Mouse (Mus musculus) embryo, embryonic 11 days (tissue): ENCODE measurements around the gene Enox1.
"Not testable (repeated sequence)": the region's sequence is repeated elsewhere in the genome, so short reads cannot be mapped to it uniquely, and the experiment has no call there.

Experiments used
- DNase-seq: peaks from one replicate; pipeline ENCODE4 v3.0.0-alpha.2; 2015

Gene Enox1

DNA sequence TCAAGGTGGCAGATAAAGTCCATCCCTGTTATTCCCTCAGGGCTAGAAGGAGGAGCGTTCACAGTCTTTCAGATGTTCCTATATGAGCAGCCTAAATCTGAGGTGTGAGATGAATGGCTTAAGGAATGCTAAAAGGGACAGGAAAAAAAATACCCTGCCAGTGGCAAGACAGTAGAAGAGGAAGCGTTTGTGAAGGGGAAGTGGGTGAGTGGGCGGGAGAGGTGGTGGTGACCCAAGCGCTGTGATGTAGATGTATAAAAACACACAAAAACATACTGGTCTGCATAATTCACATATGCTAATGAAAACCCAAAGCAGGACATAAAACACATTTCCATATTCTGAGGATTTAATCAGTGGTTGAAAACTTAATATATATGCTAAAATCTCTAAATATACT, 367.7 kb downstream of the Enox1 start:
- no peak for DNase-seq

- no peak for DNase-seq
Observed at GRCm38 (mm10) chr14:77526262-77526661, 369.7 kb downstream of the Enox1 start.

- no peak for DNase-seq
Observed at GRCm38 (mm10) chr14:77529201-77529600, 372.6 kb downstream of the Enox1 start.

DNA sequence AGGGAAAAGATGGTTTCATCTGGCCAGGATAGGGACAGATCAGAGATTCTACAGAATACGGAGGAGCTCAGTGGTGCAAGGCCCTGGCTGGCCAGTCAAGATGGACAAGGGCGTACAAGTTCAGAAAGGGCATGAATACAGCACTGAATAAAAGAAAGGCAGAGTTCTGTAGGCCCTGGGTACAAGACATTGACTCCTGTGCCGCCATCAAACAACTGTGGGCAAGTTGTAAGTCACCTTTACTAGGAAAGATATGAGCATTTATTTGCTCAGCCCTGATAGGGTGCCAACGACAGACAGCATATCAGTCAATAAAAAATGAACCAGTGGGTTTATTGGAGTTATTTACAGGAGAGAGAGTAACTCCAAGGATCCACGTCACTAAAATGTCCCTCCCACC, 373.1 kb downstream of the Enox1 start:
- DNase-seq, result no peak

GRCm38 (mm10) chr14:77533638-77534037, 377.1 kb downstream of the Enox1 start:
- DNase-seq, result peak; percentile 14

DNA sequence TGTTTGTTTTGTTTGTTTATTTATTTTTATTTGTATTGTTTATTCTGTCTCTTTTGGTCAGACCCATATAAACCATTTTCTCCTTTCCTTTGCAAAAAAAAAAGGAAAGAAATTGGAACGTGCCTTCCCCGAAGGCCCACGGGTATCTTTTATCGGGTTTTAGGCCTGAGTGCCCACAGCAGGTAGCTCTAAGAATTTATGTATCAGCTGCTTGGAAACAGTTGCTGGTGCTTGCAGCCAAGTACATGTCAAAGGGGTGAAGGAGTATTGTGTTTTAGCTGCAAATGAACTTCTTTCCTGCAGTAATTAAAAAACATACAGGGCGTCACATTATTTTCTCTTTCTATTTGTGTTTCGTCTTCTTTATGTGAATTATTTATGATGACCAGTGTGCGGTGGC, 377.6 kb downstream of the Enox1 start:
- no peak for DNase-seq

DNA sequence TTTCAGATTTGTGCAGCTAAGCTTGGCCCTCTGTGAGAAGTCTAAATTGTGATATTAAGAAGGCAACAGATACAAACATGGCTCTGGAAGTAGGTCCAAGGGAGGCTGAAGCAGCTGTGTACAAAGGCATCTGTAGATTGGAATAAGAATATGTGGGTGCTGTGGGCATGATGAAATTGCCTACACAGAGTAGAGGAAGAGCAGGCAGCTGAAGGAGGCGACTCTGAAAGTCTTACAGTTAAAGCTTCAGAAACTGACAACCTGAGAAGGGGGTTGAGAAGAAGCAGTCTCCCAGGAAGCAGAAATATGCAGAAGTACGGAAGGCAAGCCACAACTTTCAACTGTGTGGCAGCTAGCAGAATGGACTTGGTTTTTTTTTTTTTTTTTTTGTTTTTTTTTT, 380.0 kb downstream of the Enox1 start:
- DNase-seq, result no peak

DNA sequence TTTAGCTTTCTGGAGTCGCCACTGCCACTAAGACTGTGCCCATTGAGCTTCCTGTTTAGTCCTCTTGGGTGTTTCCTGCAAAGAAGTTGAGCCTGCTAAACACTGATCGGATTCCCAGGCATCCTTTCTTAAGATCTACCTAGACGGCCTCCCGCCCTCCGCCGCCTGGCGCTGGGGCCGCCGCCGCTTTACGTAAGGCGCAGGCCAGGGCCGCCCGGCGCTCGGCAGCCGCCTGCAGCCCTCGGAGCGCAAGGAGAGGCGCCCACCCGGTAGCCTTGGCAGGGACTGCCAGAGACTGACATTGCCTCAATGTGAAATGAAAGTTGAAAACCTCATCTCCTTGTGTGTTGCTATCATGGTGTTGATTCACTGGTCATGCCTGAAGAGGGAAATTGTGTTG, 383.0 kb downstream of the Enox1 start:
- DNase-seq, result not testable (repeated sequence)

DNA sequence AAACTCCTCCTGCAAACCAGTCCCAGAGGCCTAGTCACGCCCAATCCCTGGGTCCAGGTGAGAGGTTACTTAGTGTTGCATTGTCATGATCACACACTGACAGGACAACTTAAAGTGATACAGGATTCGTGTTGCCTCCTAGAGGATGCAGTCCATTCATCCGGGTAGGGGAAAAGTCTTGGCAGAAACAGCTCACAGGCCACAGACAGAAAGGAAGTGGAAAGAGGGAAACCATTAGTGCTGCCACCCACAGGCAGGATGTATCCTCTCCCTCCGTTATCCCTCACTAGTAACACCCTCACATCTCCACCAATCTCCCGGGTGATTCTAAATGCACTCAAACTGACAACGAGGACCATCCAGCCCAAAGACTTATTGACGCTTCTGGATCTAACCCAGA, 385.4 kb downstream of the Enox1 start:
- DNase-seq, result no peak

DNA sequence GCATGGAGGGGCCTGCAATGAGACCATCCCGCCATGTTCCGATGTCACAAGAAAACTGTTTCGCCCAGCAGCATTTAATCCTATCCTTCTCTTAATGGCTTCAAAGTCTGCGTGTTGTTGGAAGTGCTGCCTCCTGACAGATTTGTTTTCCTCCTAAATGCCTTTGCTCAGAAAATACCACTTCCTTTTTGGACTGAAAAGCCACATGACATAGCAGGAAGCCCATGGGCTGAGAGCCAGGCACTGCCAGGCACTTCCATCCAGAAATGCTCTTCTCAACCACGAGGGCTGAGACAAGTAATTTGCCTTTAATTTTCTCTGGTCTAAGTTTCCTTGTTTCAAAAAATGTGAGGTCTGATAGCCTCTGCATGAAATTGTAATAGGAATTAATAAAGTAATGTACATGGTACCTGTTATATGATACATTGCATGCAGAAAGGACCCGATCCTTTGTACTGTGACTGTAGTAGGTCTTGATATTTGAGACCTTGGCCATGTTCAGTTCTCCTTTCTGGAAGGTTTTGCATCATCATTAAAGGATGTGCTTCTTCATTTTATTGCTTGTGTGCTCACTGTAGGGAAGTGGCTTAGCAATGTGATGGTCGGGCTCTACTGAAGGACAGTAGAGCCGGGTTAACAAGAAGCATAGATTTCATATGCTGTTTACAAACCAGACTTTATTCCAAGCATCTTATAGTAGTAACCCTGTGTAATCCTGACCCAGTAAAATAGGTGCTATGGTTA, 390.1 kb downstream of the Enox1 start:
- no peak for DNase-seq

DNA sequence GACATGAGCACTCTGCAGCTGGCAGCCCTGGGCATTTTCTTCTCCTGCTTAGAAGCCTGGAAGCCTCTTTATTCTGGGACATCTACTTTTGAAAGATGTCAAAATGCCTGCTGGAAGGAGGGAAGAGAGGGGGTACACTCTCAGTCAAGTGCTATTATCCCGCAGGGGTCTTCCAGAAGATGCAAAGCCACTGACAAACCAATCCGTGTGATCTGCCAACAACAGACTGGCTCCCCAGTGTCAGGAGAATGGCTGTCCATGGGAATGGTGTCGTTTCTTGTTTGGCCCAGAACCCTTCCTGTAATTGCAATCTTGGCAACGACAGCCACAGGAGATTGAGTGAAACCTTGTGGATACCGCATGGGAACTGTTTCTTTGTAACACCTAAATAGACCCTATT, 390.8 kb downstream of the Enox1 start:
- DNase-seq, result no peak

DNA sequence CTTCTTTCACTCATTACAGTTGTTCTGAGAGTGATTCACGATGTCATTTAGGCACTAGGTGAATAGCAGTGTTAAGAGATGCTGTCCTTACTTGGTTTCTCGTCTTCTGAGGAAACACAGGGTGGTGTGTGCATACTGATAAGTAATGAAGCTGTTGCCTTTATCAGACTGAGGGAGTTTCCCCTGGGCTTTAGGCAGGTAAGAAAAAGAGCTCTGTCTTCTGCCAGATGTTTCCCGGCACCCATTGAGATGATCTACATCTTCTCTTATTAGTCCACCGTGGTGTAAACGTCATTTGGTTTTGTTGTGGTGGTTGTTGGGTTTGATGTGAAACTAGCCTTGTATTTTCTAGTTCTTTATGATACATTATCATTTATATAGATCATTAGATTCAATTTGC, 392.4 kb downstream of the Enox1 start:
- DNase-seq, result no peak

DNA sequence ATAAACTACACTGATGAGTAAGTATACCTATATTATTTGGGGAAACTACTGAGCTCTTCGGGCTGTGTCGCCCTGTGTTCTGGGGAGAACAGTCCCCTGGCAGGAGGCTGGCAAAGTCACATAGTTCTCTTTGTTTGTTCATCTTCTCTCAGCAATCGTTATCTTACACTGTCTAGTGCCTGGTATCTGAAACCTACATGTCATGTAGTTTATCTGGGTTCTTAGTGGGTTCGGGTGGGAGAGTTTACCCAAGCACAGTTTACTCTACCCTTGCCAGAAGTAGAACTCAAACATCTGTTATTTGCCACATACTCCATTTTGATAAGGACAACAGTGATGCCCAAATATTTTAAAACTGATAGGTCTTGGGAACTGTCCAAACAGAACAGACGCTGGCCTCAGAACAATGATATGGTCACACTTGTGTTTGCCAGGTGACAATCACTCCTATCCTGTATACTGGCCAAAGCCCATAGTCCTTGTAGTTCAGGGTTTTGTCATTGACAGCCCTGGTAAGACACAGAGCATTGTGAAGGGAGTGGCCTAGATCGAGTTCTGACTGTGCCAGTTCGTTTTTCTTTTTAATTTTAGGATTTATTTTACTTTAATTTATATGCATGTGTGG, 401.0 kb downstream of the Enox1 start:
- no peak for DNase-seq

DNA sequence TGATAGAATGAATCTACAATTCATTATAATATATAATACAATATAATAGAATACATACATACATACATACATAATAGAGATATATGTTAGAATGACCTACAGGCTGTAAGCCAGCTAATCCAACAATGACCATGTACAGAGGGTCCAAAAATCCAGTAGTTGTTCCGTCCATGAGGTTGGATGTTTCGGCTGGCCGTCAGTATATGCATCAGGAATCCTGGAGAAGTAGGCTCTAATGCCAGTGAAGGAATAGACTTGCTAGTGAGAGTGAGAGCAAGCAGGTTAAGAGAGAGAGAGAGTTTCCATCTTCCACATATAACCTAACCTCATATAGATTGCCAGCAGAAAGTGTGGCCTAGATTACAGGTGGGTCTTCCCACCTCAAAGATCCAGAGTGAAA, 402.3 kb downstream of the Enox1 start:
- DNase-seq, result no peak

DNA sequence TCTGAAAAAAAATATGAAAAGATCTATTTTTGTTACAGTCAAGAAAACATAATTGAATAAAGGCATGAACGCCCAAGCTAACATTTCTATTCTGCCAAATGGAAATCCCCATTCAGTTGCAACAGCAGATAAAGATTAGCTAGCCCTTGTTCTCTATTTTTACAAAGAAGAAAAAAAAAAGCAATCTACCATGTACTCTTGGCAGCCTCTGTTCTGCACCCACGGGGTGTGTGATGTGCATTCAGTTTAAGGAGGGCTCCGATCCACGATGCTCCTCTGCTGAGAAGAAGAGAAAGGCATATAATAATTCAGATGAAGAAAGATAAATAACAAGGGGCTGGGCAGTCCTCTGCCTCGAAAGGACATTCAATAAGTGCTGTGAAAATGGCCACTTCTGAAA, 403.2 kb downstream of the Enox1 start:
- DNase-seq, result no peak

- DNase-seq, result no peak
Observed at GRCm38 (mm10) chr14:77561808-77562583, 405.4 kb downstream of the Enox1 start.

DNA sequence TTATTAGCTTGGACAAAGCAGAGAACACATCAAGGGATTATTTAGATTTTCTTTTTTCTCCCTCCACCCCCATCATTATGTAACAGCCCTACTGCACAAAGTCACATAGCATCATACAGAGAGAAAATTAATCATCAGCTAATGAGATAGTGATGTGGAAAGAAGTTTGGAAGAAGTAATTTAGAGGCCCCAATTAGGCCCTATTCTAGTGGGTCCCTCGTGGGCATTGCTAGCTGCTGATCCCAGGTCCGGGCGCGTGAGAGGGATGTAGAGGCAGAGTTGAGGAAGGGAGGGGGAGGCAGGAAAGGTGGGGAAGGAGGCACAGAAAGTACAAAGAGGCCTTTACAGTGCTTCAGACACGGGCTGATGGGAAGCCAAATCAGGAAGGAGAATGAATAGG, 407.4 kb downstream of the Enox1 start:
- no peak for DNase-seq

DNA sequence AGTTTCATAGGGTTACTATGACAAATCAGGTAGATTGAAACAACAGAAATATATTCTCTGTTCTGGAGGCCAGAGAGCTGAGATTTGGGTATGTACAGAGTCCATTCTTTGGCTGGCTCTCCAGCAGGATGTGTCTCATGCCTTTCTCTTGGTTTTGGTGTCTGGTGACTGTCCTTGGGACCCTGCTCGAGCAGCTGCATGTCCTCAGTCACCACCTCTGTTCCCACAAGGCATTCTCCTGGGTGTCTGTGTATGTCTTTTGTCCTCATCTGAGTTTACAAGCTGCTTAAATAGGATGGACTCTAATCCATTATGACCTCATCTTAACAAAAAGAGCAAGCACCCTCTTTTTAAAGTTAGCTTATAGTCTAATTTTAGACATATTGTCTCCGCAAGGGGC, 410.6 kb downstream of the Enox1 start:
- no peak for DNase-seq

DNA sequence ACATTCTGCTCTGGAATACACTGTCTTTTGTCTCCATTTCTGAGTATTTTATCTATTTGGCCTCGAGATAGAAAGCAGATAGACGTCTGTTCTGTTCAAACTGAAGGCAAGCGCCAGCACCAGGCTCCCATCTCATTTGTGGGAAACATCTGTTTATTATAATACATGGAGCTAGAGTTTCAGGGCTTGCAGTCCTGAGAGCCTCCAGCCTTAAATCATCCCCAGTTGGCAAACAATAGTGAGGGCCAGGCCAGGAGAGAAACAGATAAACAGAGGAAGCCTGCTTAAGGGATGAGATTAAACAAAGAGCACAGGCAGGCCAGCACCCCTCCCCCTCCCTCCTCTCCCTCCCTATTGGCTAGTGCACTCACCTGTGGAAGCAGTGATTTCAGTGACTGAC, 417.9 kb downstream of the Enox1 start:
- DNase-seq, result peak; percentile 45

DNA sequence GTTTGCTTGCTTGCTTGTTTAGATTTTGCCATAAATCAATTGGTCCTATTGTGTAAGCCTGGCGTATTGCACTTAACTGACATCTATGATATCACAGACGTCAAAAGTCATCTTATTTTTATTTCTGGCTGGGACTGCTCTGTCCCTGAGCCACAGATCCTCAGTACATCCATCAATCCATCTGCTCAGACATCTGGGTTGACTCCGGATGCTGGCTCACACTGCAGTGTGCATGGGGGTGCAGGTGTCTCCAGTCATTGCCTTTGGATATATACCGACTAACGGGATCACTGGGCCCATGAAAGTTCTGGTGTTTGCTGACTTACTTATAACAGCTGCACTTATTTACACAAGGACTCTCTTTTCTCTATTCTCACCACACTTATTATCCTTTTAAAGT, 419.8 kb downstream of the Enox1 start:
- DNase-seq, result no peak

GRCm38 (mm10) chr14:77577481-77578251, 421.1 kb downstream of the Enox1 start:
- DNase-seq, result no peak

- DNase-seq, result no peak
Observed at GRCm38 (mm10) chr14:77578355-77578754, 421.8 kb downstream of the Enox1 start.
